Mouse (Mus musculus) midbrain, embryonic 14.5 days (tissue): ENCODE results near the gene Hectd1. TPM values are rescaled to one million over a fixed set of nuclear protein-coding genes. Genes with fewer than 3 reads are reported as not detected.

Source experiments
- ATAC-seq: fragments of 200-750 bp; cut with Nextera tagmentation; 2 replicates; pipeline ENCODE4 v1.8.0; 2017; ENCODE audit warnings: moderate number of reproducible peaks, moderate library complexity; ENCODE audit not compliant: low FRiP score, low TSS enrichment
- DNase-seq: peaks from one replicate; pipeline ENCODE4 v3.0.0-alpha.2; 2015
- H3K27ac ChIP-seq: fragments of 300-500 bp; sonication (generic); replicated peaks from 2 replicates; pipeline ENCODE4 v1.5.1; 2014; ENCODE audit warnings: mild to moderate bottlenecking, low read depth, low read length, moderate library complexity
- H3K27me3 ChIP-seq: fragments of 300-500 bp; sonication (generic); 2 replicates; pipeline ENCODE4 v1.6.1; 2014; ENCODE audit warnings: low read length, control low read depth, mixed read lengths; ENCODE audit not compliant: control insufficient read depth, insufficient read depth
- H3K36me3 ChIP-seq: fragments of 300-500 bp; sonication (generic); 2 replicates; pipeline ENCODE4 v1.6.1; 2014; ENCODE audit warnings: low read length, control low read depth; ENCODE audit not compliant: control insufficient read depth, insufficient read depth
- H3K4me1 ChIP-seq: fragments of 300-500 bp; sonication (generic); 2 replicates; pipeline ENCODE4 v1.6.1; 2014; ENCODE audit warnings: mild to moderate bottlenecking, antibody characterized with exemption, low read length, control low read depth; ENCODE audit not compliant: control insufficient read depth, insufficient read depth
- H3K4me2 ChIP-seq: fragments of 300-500 bp; sonication (generic); 2 replicates; pipeline ENCODE4 v1.6.1; 2014; ENCODE audit warnings: mild to moderate bottlenecking, low read length, moderate library complexity
- H3K4me3 ChIP-seq: fragments of 300-500 bp; sonication (generic); replicated peaks from 2 replicates; pipeline ENCODE4 v1.5.1; 2014; ENCODE audit warnings: low read depth, low read length
- H3K9ac ChIP-seq: fragments of 300-500 bp; sonication (generic); replicated peaks from 2 replicates; pipeline ENCODE4 v1.6.1; 2014; ENCODE audit warnings: mild to moderate bottlenecking, low read length, moderate library complexity
- H3K9me3 ChIP-seq: fragments of 300-500 bp; sonication (generic); 2 replicates; pipeline ENCODE4 v1.6.1; 2016; ENCODE audit warnings: low read length, control low read depth, mixed read lengths; ENCODE audit not compliant: control insufficient read depth
- WGBS: fragments of 180-500 bp; shearing (Covaris S2); extraction: QIAGEN DNeasy Blood & Tissue Kit; methylation state at CpG from one replicate; pipeline ENCODE4 v1.1.7; 2014; 5-methylcytosine and 5-hydroxymethylcytosine counted together
- polyA plus RNA-seq: library from polyadenylated mRNA; unstranded; fragments of >200 nt; fragmentation: Nextera tagmentation; extraction: Ambion mirVana; gene quantifications from 2 replicates; pipeline ENCODE4 v1.2.1, GENCODE M21; 2014

Hectd1 gene
- polyA plus RNA-seq, 1 experiment from 2014 or later, result 47.5 TPM

DNA sequence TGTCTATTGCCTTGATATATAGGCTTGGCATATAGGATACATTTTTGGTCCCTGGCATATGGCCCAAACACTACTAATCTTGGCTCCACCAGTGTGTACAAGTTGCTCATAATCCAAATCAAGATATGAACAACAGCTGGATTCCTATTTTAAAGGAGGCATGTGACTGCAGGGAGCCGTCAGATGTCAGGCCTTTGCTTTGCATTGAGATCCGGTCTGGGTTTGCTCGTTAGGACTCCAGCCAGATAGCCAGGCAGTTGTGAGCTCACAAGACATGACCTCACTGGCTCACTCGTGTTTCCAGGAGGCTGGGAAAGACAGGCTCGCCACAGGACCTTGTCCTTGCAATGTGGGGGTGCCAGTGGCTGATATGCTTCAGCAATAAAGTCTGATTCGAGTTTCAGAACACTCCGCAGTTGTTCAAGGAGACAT, 93.5 kb downstream of the Hectd1 start:
- WGBS, result 67% methylated on average over 7 of the region's 7 CpGs
- no peaks in the 10 kb centered on the region for H3K27me3 ChIP-seq
- H3K9ac ChIP-seq, result no peak overlapping the region
- H3K27ac ChIP-seq, result no peak overlapping the region
- DNase-seq (no peak), ATAC-seq (no peak)
- no peaks in the 10 kb centered on the region for H3K9me3 ChIP-seq
- H3K4me3 ChIP-seq, result no peak overlapping the region
- H3K4me2 ChIP-seq, result no peak overlapping the region
- H3K4me1 ChIP-seq, result no peaks in the 10 kb centered on the region
- peaks cover 3% of the 10 kb centered on the region; the same call in 1 of the 2 replicates for H3K36me3 ChIP-seq

DNA sequence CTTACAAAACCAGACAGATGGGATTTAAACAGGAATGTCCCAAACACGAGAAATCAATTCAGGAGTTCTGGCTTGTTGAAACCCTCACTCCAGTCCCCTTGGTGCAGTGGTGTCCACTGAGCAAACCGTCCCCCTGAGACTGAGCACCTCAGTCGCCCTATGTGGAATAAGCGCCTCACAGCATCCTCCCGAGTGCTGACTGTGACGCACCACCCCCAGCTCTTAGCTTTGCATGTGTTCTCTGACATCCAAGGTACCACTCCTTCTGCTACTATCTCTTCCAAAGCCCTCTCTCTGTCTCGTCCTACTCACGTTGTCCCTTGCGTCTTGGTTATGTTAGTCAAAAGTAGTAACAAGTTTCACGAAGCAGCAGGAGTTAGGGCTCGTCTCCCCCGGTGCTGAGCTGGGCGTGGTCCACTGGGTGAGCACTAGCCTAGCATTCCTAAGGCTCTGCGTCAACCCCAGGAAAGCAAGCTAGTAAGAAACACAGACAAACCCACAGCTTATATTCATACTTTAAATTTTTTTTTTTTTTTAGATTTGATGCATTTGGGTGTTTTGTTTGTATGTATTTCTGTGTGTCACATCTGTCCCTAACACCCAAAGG, 94.6 kb downstream of the Hectd1 start:
- no peak overlapping the region for H3K4me2 ChIP-seq
- no peaks in the 10 kb centered on the region for H3K4me1 ChIP-seq
- peaks cover 5% of the 10 kb centered on the region; the same call in 1 of the 2 replicates for H3K36me3 ChIP-seq
- ATAC-seq (no peak), DNase-seq (no peak)
- WGBS, result 86% methylated on average over 14 of the region's 14 CpGs
- H3K27ac ChIP-seq, result no peak overlapping the region
- H3K9me3 ChIP-seq, result no peaks in the 10 kb centered on the region
- H3K9ac ChIP-seq, result no peak overlapping the region
- H3K4me3 ChIP-seq, result no peak overlapping the region
- H3K27me3 ChIP-seq, result no peaks in the 10 kb centered on the region

DNA sequence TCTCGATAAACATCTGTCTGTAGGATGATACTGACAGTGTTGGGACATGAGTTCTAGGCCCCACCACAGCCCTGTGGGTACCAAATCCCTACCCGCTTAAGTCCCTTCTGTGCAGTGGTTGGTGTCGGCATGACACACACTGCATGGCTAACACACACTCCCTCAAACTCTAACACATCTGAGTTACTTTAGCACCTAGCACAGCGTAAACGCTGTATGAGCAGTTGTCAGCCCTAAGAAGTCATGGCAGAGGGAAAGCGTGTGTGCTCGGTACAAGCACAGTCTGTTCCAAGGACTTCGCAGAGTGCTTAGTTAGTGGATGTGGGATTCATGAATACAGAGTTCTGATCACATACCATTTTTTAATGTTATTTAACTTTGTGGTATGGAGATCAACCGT, 99.5 kb downstream of the Hectd1 start:
- Histone ChIP-seq H3K4me1 (no peaks in the 10 kb centered on the region), H3K36me3 (peaks cover 8% of the 10 kb centered on the region; the same call in 1 of the 2 replicates), H3K4me3 (no peak overlapping the region), H3K27ac (0 out of 2 replicates have a peak overlapping the region, but pooled peaks have one; percentile 20), H3K9ac (no peak overlapping the region), H3K9me3 (no peaks in the 10 kb centered on the region), H3K27me3 (no peaks in the 10 kb centered on the region), H3K4me2 (no peak overlapping the region)
- no peak for DNase-seq
- WGBS, result 97% methylated on average over 9 of the region's 9 CpGs
- ATAC-seq, result no peak

DNA sequence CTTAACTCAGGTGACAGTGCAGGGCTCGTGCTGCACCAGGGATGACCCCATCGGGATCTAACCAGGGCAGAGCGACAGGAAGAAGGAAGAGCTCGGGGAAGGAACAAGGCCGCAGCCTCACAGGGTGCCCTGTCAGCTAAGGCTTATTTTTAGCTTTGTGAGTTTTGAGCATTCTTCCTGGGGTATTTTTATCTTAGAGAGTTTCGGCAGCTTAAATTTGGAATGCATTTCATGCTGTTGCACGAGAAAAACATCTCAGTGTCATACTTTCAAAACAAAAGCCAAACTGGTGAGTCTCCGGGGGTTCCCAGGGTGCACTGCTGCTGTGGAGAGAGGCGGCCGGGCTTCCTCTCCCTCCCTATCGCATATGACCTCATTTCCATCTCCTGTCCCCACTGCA, 100.3 kb downstream of the Hectd1 start:
- DNase-seq, result no peak
- no peak overlapping the region for H3K4me3 ChIP-seq
- no peak overlapping the region for H3K9ac ChIP-seq
- H3K4me1 ChIP-seq, result no peaks in the 10 kb centered on the region
- peaks cover 8% of the 10 kb centered on the region; the same call in 1 of the 2 replicates for H3K36me3 ChIP-seq
- H3K9me3 ChIP-seq, result no peaks in the 10 kb centered on the region
- H3K27me3 ChIP-seq, result no peaks in the 10 kb centered on the region
- no peak overlapping the region for H3K4me2 ChIP-seq
- no peak overlapping the region for H3K27ac ChIP-seq
- WGBS, result 83% methylated on average over 11 of the region's 11 CpGs
- no peak for ATAC-seq

DNA sequence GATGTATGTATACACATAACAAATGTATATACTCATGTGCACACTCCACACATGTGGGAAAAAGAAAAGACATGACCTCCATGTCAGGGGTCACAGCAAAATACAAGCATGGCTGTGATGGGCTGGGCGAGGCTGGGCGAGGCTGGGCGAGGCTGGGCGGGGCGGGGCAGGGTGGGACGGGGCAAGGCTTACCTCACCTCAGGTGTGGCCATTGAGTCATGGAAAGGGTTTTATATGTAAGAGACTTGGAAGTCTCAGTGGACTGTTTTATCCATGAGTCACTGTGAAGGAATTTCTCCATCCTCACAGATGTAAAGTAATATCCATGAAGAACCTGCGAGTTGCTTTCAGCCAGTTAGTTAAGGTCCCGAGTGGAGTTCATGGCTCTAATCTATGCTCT, 107.5 kb downstream of the Hectd1 start:
- ATAC-seq (no peak), DNase-seq (no peak)
- WGBS, result 93% methylated on average over 8 of the region's 8 CpGs
- Histone ChIP-seq H3K4me2 (no peak overlapping the region), H3K36me3 (no peaks in the 10 kb centered on the region), H3K27ac (no peak overlapping the region), H3K4me3 (no peak overlapping the region), H3K4me1 (no peaks in the 10 kb centered on the region), H3K27me3 (no peaks in the 10 kb centered on the region), H3K9ac (no peak overlapping the region), H3K9me3 (no peaks in the 10 kb centered on the region)

DNA sequence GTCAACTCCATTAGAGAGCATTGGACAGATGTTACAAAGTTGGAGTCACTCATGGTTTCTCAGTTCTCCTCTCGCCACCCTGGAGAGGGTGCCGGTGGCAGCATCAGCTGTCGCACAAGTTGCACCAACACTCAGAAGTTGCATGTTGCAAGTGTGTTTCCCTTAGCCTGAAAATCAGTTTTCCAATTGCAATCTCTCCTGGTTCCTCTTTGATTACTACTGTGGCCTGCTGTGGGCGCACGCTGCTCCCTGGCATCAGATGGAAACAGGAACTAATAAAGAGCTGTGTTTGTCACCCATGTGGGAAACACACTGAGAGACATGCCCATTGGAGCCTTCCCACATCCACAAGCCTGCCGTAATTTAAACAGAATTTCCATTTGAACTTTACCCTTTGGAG, 110.7 kb downstream of the Hectd1 start:
- H3K4me1 ChIP-seq, result no peaks in the 10 kb centered on the region
- no peak overlapping the region for H3K9ac ChIP-seq
- no peak overlapping the region for H3K4me3 ChIP-seq
- DNase-seq, result no peak
- H3K27ac ChIP-seq, result no peak overlapping the region
- 94% methylated on average over 6 of the region's 6 CpGs for WGBS
- no peaks in the 10 kb centered on the region for H3K27me3 ChIP-seq
- ATAC-seq, result no peak
- no peaks in the 10 kb centered on the region for H3K36me3 ChIP-seq
- no peak overlapping the region for H3K4me2 ChIP-seq
- no peaks in the 10 kb centered on the region for H3K9me3 ChIP-seq

DNA sequence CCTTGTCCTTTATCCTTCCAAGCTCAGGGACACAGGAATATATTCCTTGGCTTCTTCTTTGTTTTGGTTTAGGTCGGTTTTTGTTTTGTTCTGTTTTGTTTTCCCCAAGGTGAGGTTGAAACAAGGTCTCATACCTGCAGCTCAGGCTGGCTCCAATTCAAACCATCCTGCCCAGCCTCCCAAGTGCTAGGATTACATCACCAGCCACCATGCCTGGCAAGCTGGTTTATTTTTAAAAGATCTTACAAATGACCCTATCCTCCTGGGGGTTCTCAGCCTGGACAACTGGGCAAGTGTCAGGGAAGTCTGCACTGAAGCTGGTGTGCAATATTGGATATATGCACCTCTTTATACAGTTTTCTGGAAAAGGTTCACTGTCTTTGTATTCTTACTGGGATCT, 116.7 kb downstream of the Hectd1 start:
- WGBS, result 83% methylated on average over 1 of the region's 1 CpGs
- H3K36me3 ChIP-seq, result no peaks in the 10 kb centered on the region
- H3K27me3 ChIP-seq, result no peaks in the 10 kb centered on the region
- H3K4me2 ChIP-seq, result no peak overlapping the region
- DNase-seq (no peak), ATAC-seq (no peak)
- H3K4me1 ChIP-seq, result no peaks in the 10 kb centered on the region
- H3K4me3 ChIP-seq, result no peak overlapping the region
- no peaks in the 10 kb centered on the region for H3K9me3 ChIP-seq
- H3K9ac ChIP-seq, result no peak overlapping the region
- H3K27ac ChIP-seq, result no peak overlapping the region

DNA sequence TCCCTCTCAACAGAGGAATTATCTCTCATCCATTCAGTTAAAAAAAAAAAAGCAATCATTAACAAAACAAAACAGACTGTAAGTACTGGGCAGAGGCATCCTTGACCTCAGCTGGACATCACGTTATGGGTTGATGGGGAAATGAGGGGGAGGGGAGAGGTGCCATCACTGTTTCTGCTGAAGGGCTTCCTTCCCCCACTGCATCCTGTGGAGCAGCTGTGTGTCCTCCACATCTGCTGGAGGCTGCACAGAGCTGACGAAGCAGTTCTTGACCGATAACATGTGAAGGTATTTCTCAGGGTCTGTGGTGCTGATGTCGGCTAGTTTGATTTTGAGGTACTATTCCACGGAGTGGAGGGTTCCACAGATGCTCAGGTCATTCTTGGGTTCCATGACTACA, 119.2 kb downstream of the Hectd1 start:
- DNase-seq (no peak), ATAC-seq (no peak)
- Histone ChIP-seq H3K9ac (no peak overlapping the region), H3K36me3 (no peaks in the 10 kb centered on the region), H3K4me1 (no peaks in the 10 kb centered on the region), H3K4me2 (no peak overlapping the region), H3K4me3 (no peak overlapping the region), H3K27me3 (no peaks in the 10 kb centered on the region), H3K9me3 (no peaks in the 10 kb centered on the region), H3K27ac (no peak overlapping the region)
- 83% methylated on average over 5 of the region's 5 CpGs for WGBS

DNA sequence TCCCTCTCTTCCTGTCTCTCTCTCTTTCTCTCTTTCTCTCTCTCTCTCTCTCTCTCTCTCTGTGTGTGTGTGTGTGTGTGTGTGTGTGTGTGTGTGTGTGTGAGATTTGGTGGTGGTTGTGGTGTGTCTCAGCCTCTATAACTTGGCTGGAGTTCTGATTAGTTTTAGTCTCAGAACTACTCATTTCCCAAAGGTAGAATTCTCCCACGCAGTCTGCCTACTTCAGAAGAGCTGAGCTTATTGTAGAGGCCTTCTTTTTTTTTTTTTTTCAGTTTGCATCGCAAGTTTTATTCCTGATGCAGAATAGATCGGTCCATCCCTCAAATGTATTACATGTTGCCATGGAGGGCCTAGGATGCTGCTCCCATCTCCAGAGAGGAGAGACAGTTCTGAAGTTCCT, 119.6 kb downstream of the Hectd1 start:
- Histone ChIP-seq H3K27ac (no peak overlapping the region), H3K27me3 (no peaks in the 10 kb centered on the region), H3K4me3 (no peak overlapping the region), H3K9me3 (no peaks in the 10 kb centered on the region), H3K9ac (no peak overlapping the region), H3K36me3 (no peaks in the 10 kb centered on the region), H3K4me2 (no peak overlapping the region), H3K4me1 (no peaks in the 10 kb centered on the region)
- DNase-seq (no peak), ATAC-seq (no peak)
- 83% methylated on average over 3 of the region's 3 CpGs for WGBS
